Mouse (Mus musculus): ENCODE data around the gene Vax2. TPM values are rescaled to one million over a fixed set of nuclear protein-coding genes. Genes with fewer than 3 reads are reported as not detected.

The Vax2 gene
- polyA plus RNA-seq, 1 experiment from 2014 or later: 0.14 TPM

GRCm38 (mm10) chr6:83786426-83786825, 75.4 kb downstream of the Vax2 start:
- POLR2A ChIA-PET: no interaction called here
- H3K27me3 ChIP-seq: no peaks in the 10 kb centered on the region
- CTCF ChIA-PET: interaction anchor here (0.7 to 1.5 kb wide), 2 partner anchors 8 to 11 kb away, joined by 3 to 7 read pairs; no protein-coding TSS in a partner anchor
- no peak for TF ChIP-seq CTCF (IDR thresholded peaks at IDR 0.05)
- ATAC-seq (no peak), DNase-seq (ENCODE audit: low read depth, low spot score) (no peak)
- in situ Hi-C loops (cut with MboI; ENCODE audit: low pct_unique_long_range_greater_than_20kb): no loop called here

Other genes with a start within 250 kb of the Vax2 start
- gene Dguok, start 204.3 kb upstream of the Vax2 start, polyA plus RNA-seq (2021): 42.2 TPM
- 1.6 TPM for gene Actg2, start 175.0 kb upstream of the Vax2 start, polyA plus RNA-seq (2021)
- gene Stambp, start 138.5 kb upstream of the Vax2 start, polyA plus RNA-seq (2021): 31.1 TPM
- not detected for gene Clec4f, start 55.1 kb upstream of the Vax2 start, polyA plus RNA-seq (2021)
- not detected for gene Cd207, start 33.4 kb upstream of the Vax2 start, polyA plus RNA-seq (2021)
- not detected for gene Atp6v1b1, start 31.7 kb downstream of the Vax2 start, polyA plus RNA-seq (2021)
- gene Ankrd53, start 51.4 kb downstream of the Vax2 start, polyA plus RNA-seq (2021): 0.18 TPM
- 92.7 TPM for gene Tex261, start 64.5 kb downstream of the Vax2 start, polyA plus RNA-seq (2021)
- 118 TPM for gene Nagk, start 83.7 kb downstream of the Vax2 start, polyA plus RNA-seq (2021)
- gene Paip2b, start 120.5 kb downstream of the Vax2 start, polyA plus RNA-seq (2021): 36.6 TPM
- gene Zfp638, start 155.8 kb downstream of the Vax2 start, polyA plus RNA-seq (2021): 80.1 TPM